Mouse (Mus musculus) heart, adult 2 months (tissue): ENCODE results near the gene Rab17.
A peak's percentile ranks its signal among the peaks of the same experiment; 100 is the strongest.

Experiments used
- CTCF ChIP-seq: fragments of 200-600 bp; IDR thresholded peaks from 2 replicates; pipeline ENCODE4 v1.8.1; 2022; ENCODE audit warnings: antibody characterized with exemption, mild to moderate bottlenecking, moderate library complexity
- POLR2A ChIP-seq: fragments of 200-500 bp; IDR thresholded peaks from 2 replicates; pipeline ENCODE4 v1.6.1; 2011; ENCODE audit warnings: mild to moderate bottlenecking, low read depth, low read length, control low read depth; ENCODE audit not compliant: insufficient read depth

- TF ChIP-seq CTCF (peak; percentile 84), POLR2A (no peak)
These were observed 40.9 kb downstream of the Rab17 start for GRCm38 (mm10) chr1:90928575-90928934.
